Mouse (Mus musculus) forebrain, embryonic 16.5 days (tissue): ENCODE measurements at regions not wholly inside any gene's neighbourhood (a gene's known extent, or its start where the extent isn't known, plus 50 kb on each side); places are given as distances from the start of the nearest gene placed in this dataset.

Source experiments
- ATAC-seq: fragments of 200-750 bp; cut with Nextera tagmentation; 2 replicates; pipeline ENCODE4 v1.8.0; 2017; ENCODE audit warnings: mild to moderate bottlenecking, moderate library complexity
- H3K27ac ChIP-seq: fragments of 300-500 bp; sonication (generic); 2 replicates; pipeline ENCODE4 v1.5.1; 2014; ENCODE audit warnings: low read length, control low read depth
- H3K27me3 ChIP-seq: fragments of 300-500 bp; sonication (generic); replicated peaks from 2 replicates; pipeline ENCODE4 v1.6.1; 2014; ENCODE audit warnings: low read length; ENCODE audit not compliant: control insufficient read depth, insufficient read depth
- H3K36me3 ChIP-seq: fragments of 300-500 bp; sonication (generic); 2 replicates; pipeline ENCODE4 v1.6.1; 2014; ENCODE audit not compliant: control insufficient read depth, insufficient read depth
- H3K4me1 ChIP-seq: fragments of 300-500 bp; sonication (generic); replicated peaks from 2 replicates; pipeline ENCODE4 v1.6.1; 2014; ENCODE audit warnings: low read length; ENCODE audit not compliant: control insufficient read depth, insufficient read depth
- H3K4me2 ChIP-seq: fragments of 300-500 bp; sonication (generic); 2 replicates; pipeline ENCODE4 v1.6.1; 2014; ENCODE audit warnings: mild to moderate bottlenecking, low read length, control low read depth
- H3K4me3 ChIP-seq: fragments of 300-500 bp; sonication (generic); replicated peaks from 2 replicates; pipeline ENCODE4 v1.5.1; 2014; ENCODE audit warnings: mild to moderate bottlenecking, low read length, control low read depth
- H3K9ac ChIP-seq: fragments of 300-500 bp; sonication (generic); replicated peaks from 2 replicates; pipeline ENCODE4 v1.6.1; 2014; ENCODE audit warnings: low read depth, low read length, control low read depth
- H3K9me3 ChIP-seq: fragments of 300-500 bp; sonication (generic); 2 replicates; pipeline ENCODE4 v1.6.1; 2016; ENCODE audit warnings: low read length; ENCODE audit not compliant: control insufficient read depth
- whole genome bisulfite sequencing: fragments of 180-500 bp; shearing (Covaris S2); extraction: QIAGEN DNeasy Blood & Tissue Kit; methylation state at CpG from one replicate; pipeline ENCODE4 v1.1.7; 2014; 5-methylcytosine and 5-hydroxymethylcytosine counted together

DNA sequence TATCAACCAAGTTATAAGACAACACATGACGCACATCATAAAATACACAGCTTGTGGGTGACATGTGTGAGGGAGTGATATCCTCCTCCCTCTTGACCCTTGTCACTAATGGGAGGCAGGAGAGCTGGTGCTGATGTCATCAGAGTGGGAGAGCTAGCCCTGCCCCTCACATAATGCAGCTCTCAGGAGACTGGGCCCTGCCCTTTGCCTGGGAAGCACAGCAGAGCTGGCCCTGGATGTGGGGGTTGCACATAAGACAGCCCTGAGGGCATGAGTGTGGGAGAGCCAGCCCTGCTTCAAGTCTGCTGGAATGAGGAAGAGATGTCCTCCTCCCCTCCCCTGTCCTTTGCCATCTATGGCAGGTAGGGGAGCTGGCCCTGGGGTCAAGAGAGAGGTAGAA is 275.5 kb upstream of the Gm5148 start:
- Histone ChIP-seq H3K4me3 (no peak overlapping the region), H3K9me3 (no peaks in the 10 kb centered on the region), H3K36me3 (no peaks in the 10 kb centered on the region), H3K4me1 (no peaks in the 10 kb centered on the region), H3K27ac (no peak overlapping the region), H3K27me3 (no peaks in the 10 kb centered on the region), H3K4me2 (no peak overlapping the region), H3K9ac (no peak overlapping the region)
- no peak for ATAC-seq
- 96% methylated on average over 1 of the region's 1 CpGs for WGBS

DNA sequence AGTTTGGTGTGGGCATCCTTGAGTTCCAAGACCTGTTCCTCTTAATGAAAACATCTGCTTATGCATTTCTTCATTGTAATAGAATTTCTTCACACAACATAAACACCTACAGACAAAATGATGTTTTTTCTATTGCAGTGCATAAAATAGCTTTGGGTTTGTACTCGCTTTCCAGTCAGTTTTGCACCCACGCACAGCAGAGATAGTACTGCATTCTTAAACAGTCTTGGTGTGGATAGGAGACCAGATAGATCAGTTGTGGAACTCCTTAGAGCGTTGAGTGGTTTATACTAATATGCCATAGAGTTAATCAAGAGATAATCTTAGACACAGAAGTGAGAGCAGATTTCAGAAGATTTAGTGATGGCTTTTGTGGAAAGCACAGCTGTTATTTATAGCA is 273.7 kb upstream of the Gm5148 start:
- H3K27ac ChIP-seq, result no peak overlapping the region
- H3K36me3 ChIP-seq, result no peaks in the 10 kb centered on the region
- ATAC-seq, result no peak
- no peak overlapping the region for H3K9ac ChIP-seq
- no peaks in the 10 kb centered on the region for H3K4me1 ChIP-seq
- H3K9me3 ChIP-seq, result no peaks in the 10 kb centered on the region
- H3K4me3 ChIP-seq, result no peak overlapping the region
- WGBS, result 88% methylated on average over 3 of the region's 3 CpGs
- no peaks in the 10 kb centered on the region for H3K27me3 ChIP-seq
- H3K4me2 ChIP-seq, result no peak overlapping the region

DNA sequence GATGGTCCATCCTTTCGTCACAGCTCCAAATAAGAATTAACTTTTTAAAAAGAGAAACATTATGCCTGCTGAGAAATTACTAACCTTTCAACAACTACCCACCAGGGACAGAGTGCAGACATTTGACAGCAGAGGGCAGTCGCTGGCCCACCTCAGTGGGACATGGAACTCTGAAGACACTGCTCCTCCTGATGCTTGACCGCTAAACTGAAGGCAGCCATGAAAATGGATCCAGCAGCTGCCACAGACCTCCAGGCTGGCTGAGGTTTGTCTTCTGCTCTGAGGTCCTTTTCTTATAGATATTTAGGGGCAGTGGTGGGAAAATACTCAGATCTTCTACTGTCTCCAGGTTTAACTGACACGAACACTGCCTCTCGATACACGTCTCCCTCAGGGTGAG is 265.7 kb upstream of the Gm5148 start:
- H3K4me2 ChIP-seq, result no peak overlapping the region

DNA sequence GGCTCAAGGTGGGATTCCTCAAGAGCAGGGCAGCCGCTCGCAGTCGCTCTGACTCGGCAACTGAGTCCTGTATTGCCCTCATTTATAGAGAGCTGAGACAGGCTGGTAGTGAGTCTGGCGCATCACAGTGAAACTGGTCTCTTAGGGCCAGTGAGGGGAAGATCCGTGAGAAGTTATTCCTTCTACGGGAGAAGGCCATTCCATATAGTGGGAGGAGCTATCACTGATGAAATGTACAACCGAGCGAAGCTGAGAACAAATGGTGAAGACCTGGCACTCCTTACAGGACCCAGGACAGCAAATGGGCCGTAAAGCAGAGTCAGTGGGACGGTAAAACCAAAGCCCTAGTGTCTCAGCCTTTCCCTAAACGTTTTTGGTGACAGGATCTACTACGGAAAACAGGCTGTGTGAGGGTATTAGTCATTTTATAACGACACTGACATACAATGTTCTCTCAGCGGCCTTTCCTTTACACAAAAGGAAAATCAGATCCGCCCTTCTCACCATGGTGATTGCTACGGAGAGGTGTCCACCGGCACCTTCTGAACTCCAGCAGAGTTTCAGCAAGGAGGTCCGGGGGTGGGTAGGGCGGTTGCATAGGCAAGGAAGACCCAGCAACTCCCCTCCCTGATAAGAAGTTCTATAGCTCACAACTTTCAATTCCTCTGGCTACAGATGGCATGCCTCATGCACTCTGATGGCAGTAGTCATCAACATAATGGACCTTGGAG is 263.6 kb upstream of the Gm5148 start:
- H3K36me3 ChIP-seq, result no peaks in the 10 kb centered on the region
- H3K27ac ChIP-seq, result no peak overlapping the region
- no peaks in the 10 kb centered on the region for H3K4me1 ChIP-seq
- WGBS, result 71% methylated on average over 20 of the region's 20 CpGs
- H3K9me3 ChIP-seq, result no peaks in the 10 kb centered on the region
- no peak overlapping the region for H3K4me3 ChIP-seq
- no peak overlapping the region for H3K4me2 ChIP-seq
- ATAC-seq, result no peak
- H3K9ac ChIP-seq, result no peak overlapping the region
- no peaks in the 10 kb centered on the region for H3K27me3 ChIP-seq

More for the DNA sequence above, 265.7 kb upstream of the Gm5148 start:
- Histone ChIP-seq H3K4me1 (no peaks in the 10 kb centered on the region), H3K9ac (no peak overlapping the region), H3K27me3 (no peaks in the 10 kb centered on the region), H3K27ac (no peak overlapping the region), H3K36me3 (no peaks in the 10 kb centered on the region), H3K4me3 (no peak overlapping the region), H3K9me3 (no peaks in the 10 kb centered on the region)
- WGBS, result 94% methylated on average over 6 of the region's 6 CpGs
- ATAC-seq, result no peak

DNA sequence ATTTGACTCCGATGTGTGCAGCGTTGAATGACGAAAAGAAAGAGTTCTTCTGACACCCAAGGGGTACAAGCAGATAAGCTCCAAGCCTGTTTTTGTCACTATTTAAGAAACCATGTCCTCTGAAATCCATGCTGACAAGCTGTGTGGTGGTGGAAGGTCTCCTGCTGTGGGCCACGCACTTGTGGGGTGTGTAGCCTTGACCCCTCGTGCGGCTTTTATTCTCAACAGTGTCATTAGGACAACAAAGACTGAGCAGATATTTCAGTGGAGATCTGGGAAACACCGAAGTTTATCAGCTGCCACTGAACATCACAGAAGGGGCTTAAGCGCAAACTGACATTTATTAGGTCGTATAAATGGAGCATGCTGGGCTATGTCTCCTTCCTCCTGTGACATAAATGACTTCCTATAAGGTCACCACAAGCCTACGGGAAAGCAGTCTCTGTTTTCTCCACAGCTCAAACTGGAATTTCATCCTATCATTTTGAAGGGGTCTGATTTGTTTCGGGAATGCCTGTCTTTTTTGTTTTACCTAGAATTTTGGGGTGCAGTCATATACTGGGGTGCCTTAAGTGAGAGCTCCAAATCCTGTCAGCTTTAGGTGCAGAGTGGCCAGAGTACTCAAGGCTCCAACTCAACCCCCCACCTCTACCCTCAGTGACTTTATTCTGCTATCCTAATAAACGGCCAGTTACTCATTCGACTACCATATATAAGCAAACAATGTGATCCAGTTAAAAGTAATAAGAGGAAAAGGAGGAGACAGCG is 262.9 kb upstream of the Gm5148 start:
- 62% methylated on average over 14 of the region's 14 CpGs for WGBS
- no peak overlapping the region for H3K4me3 ChIP-seq
- H3K4me2 ChIP-seq, result no peak overlapping the region
- H3K27ac ChIP-seq, result no peak overlapping the region
- no peaks in the 10 kb centered on the region for H3K4me1 ChIP-seq
- H3K36me3 ChIP-seq, result no peaks in the 10 kb centered on the region
- no peaks in the 10 kb centered on the region for H3K9me3 ChIP-seq
- no peak overlapping the region for H3K9ac ChIP-seq
- H3K27me3 ChIP-seq, result no peaks in the 10 kb centered on the region
- no peak for ATAC-seq

DNA sequence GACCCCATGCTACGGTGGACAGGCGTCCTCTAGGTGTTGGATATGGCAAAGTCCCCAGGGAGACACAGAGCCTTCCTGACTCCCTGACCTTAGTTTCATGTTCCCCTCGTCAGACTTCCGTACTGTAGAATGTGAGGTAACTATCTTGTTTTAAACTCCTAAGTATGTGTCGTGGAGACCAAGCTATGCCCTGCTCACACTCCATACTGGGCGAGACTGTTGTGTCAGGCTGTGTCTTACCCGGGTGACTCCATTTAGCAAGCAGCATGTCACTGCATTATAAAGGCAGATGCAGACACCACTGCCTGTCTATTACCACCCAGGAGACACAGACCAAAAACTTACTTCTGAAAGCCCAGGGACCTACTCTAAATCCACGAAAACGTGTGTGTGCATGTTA is 260.4 kb upstream of the Gm5148 start:
- H3K27me3 ChIP-seq, result no peaks in the 10 kb centered on the region
- WGBS, result 90% methylated on average over 9 of the region's 9 CpGs
- H3K4me1 ChIP-seq, result no peaks in the 10 kb centered on the region
- H3K4me2 ChIP-seq, result no peak overlapping the region
- no peak overlapping the region for H3K4me3 ChIP-seq
- ATAC-seq, result no peak
- no peaks in the 10 kb centered on the region for H3K9me3 ChIP-seq
- no peaks in the 10 kb centered on the region for H3K36me3 ChIP-seq
- no peak overlapping the region for H3K9ac ChIP-seq
- no peak overlapping the region for H3K27ac ChIP-seq

DNA sequence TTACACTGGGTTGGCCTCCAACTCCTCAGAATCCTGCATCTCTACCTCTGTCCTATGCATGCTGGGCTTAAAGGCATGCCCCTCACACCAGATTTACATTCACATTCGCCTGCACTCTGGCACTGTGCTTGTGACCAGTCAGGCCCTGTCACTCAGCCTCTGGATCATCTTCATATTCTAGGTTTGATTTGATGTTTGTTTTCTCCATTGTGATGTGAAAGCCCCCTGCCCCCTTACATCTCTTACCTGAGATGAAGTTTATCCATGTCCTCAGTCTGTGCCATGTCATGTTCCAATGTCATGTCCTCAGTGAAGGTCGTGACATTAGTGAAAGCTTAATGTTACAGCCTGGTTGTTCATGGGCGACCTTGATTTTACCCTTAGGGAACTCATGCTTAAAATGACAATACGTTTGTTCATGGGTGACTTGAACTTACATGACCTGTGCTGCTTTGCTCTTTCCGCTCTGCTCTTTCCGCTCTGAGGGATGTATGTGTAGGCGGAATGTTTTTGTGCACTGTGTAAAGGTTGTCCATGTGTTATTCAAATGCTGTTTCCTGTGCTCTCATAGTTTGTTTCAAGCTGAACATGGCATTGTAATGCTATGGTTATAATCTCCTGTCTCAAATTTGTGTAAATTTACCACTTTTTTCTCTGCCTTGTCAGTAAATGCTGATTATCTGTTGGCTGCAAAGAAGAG is 257.3 kb upstream of the Gm5148 start:
- 78% methylated on average over 7 of the region's 7 CpGs for WGBS
- H3K4me2 ChIP-seq, result no peak overlapping the region
- H3K9ac ChIP-seq, result no peak overlapping the region
- H3K4me1 ChIP-seq, result no peaks in the 10 kb centered on the region; the same call in 1 of the 2 replicates
- H3K36me3 ChIP-seq, result no peaks in the 10 kb centered on the region
- no peak overlapping the region for H3K27ac ChIP-seq
- no peaks in the 10 kb centered on the region for H3K9me3 ChIP-seq
- no peak for ATAC-seq
- H3K27me3 ChIP-seq, result no peaks in the 10 kb centered on the region
- H3K4me3 ChIP-seq, result no peak overlapping the region

DNA sequence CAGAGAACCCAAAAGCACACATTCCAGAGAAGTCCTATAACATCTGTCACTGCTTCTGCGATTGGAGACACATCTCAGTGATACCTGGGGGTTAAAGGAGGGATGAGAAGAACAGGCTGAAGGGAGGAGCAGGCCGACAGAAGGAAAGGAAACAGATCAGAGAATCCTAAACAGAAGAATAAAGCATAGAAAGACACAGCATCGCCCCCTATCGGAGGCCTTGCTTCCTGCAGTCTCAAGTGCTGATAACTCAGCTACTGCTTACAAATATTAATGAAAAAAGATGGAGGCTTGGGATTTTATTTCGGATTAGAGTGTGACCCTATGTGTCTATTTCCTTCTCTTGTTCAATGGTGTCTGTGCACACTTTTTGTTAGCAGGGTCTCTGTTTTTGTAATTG is 255.6 kb upstream of the Gm5148 start:
- Histone ChIP-seq H3K4me2 (no peak overlapping the region), H3K27ac (no peak overlapping the region), H3K9ac (no peak overlapping the region), H3K27me3 (no peaks in the 10 kb centered on the region), H3K9me3 (no peaks in the 10 kb centered on the region), H3K4me3 (no peak overlapping the region), H3K4me1 (peaks cover 4% of the 10 kb centered on the region; the same call in 1 of the 2 replicates), H3K36me3 (no peaks in the 10 kb centered on the region)
- no peak for ATAC-seq
- 60% methylated on average over 5 of the region's 5 CpGs for WGBS

DNA sequence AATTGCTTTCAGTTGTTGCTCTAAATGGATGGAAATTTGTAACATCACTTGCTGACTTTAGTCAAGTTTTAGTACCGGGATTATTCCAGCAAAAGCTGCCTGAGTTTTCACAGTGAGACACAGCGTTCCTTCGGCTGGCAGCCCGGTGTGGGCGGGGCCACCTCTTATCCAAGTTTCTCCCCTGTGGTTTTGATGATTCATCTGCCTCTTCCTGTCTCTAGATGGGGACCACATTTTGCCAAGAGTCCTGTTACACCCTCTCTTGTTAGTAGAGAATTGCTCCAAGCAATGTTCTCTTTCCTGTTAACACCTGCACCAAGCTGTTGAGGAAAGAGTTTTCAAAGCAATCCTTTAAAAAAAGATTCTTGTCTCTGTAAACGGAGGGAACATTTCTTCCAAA is 254.2 kb upstream of the Gm5148 start:
- peaks cover 4% of the 10 kb centered on the region; the same call in 1 of the 2 replicates for H3K4me1 ChIP-seq
- WGBS, result 30% methylated on average over 6 of the region's 6 CpGs
- ATAC-seq, result no peak

More for the DNA sequence above, 254.2 kb upstream of the Gm5148 start:
- H3K27me3 ChIP-seq, result no peaks in the 10 kb centered on the region
- H3K9me3 ChIP-seq, result no peaks in the 10 kb centered on the region
- H3K4me3 ChIP-seq, result no peak overlapping the region
- H3K36me3 ChIP-seq, result no peaks in the 10 kb centered on the region
- no peak overlapping the region for H3K4me2 ChIP-seq
- no peak overlapping the region for H3K27ac ChIP-seq
- no peak overlapping the region for H3K9ac ChIP-seq
